Mouse (Mus musculus) stomach, embryonic 14.5 days (tissue): ENCODE measurements around the gene Hsph1. TPM values are rescaled to one million over a fixed set of nuclear protein-coding genes. Genes with fewer than 3 reads are reported as not detected.

Experiments
- ATAC-seq: fragments of 200-750 bp; cut with Nextera tagmentation; 2 replicates; pipeline ENCODE4 v1.8.0; 2017; ENCODE audit warnings: low read depth, moderate TSS enrichment; ENCODE audit not compliant: insufficient number of reproducible peaks, insufficient read depth, low FRiP score
- H3K27ac ChIP-seq: fragments of 300-500 bp; sonication (generic); 2 replicates; pipeline ENCODE4 v1.5.1; 2014; ENCODE audit warnings: mild to moderate bottlenecking, low read length, moderate library complexity, mixed read lengths
- H3K27me3 ChIP-seq: fragments of 300-500 bp; sonication (generic); 2 replicates; pipeline ENCODE4 v1.6.1; 2014; ENCODE audit warnings: low read length, control low read depth, mixed read lengths; ENCODE audit not compliant: control insufficient read depth, insufficient read depth
- H3K36me3 ChIP-seq: fragments of 300-500 bp; sonication (generic); 2 replicates; pipeline ENCODE4 v1.6.1; 2014; ENCODE audit warnings: mild to moderate bottlenecking, control low read depth, low read length, moderate library complexity, mixed read lengths; ENCODE audit not compliant: control insufficient read depth, insufficient read depth
- H3K4me1 ChIP-seq: fragments of 300-500 bp; sonication (generic); 2 replicates; pipeline ENCODE4 v1.6.1; 2014; ENCODE audit warnings: low read length, control low read depth, mixed read lengths; ENCODE audit not compliant: control insufficient read depth, insufficient read depth
- H3K4me2 ChIP-seq: fragments of 300-500 bp; sonication (generic); replicated peaks from 2 replicates; pipeline ENCODE4 v1.6.1; 2014; ENCODE audit warnings: low read depth, low read length, control low read depth
- H3K4me3 ChIP-seq: fragments of 300-500 bp; sonication (generic); 2 replicates; pipeline ENCODE4 v1.5.1; 2014; ENCODE audit warnings: low read depth, low read length, control low read depth
- H3K9ac ChIP-seq: fragments of 300-500 bp; sonication (generic); replicated peaks from 2 replicates; pipeline ENCODE4 v1.6.1; 2014; ENCODE audit warnings: low read depth, mild to moderate bottlenecking, control low read depth, low read length, moderate library complexity, mixed read lengths
- H3K9me3 ChIP-seq: fragments of 300-500 bp; sonication (generic); 2 replicates; pipeline ENCODE4 v1.6.1; 2016; ENCODE audit warnings: low read depth, low read length, control low read depth; ENCODE audit not compliant: control insufficient read depth
- WGBS: fragments of 180-500 bp; shearing (Covaris S2); extraction: QIAGEN DNeasy Blood & Tissue Kit; methylation state at CpG from one replicate; pipeline ENCODE4 v1.1.7; 2014; 5-methylcytosine and 5-hydroxymethylcytosine counted together
- polyA plus RNA-seq: library from polyadenylated mRNA; unstranded; fragments of >200 nt; fragmentation: Nextera tagmentation; extraction: Ambion mirVana; gene quantifications from 2 replicates; pipeline ENCODE4 v1.2.1, GENCODE M21; 2014

Gene Hsph1
- polyA plus RNA-seq, 1 experiment from 2014 or later: 42.7 TPM

DNA sequence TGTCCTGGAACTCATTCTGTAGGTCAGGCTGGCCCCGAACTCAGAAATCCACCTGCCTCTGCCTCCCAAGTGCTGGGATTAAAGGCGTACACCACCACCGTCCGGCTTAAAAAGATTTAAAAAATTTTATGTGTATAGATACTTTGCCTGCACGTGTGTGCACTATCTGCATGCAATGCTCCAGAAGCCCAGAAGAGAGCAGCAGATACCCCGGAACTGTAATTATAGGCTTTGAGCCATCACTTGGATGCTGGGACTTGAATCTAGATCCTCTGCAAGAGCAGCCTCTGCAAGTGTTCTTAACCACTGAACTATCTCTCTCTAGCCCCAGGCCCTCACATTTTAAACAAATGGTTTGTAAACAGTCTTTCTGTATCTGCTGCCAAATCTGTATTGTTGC, 26.8 kb upstream of the Hsph1 start:
- ATAC-seq: no peak
- Histone ChIP-seq H3K27ac (no peak overlapping the region), H3K36me3 (no peaks in the 10 kb centered on the region), H3K4me1 (no peaks in the 10 kb centered on the region), H3K4me2 (no peak overlapping the region), H3K27me3 (no peaks in the 10 kb centered on the region), H3K9ac (no peak overlapping the region), H3K4me3 (no peak overlapping the region), H3K9me3 (no peaks in the 10 kb centered on the region)
- WGBS: 95% methylated on average over 6 of the region's 6 CpGs

GRCm38 (mm10) chr5:149661428-149661827, 25.3 kb upstream of the Hsph1 start:
- no peaks in the 10 kb centered on the region for H3K9me3 ChIP-seq
- no peak overlapping the region for H3K27ac ChIP-seq
- H3K4me1 ChIP-seq: no peaks in the 10 kb centered on the region
- no peaks in the 10 kb centered on the region for H3K27me3 ChIP-seq
- ATAC-seq: no peak
- no peak overlapping the region for H3K4me3 ChIP-seq
- H3K9ac ChIP-seq: no peak overlapping the region
- H3K36me3 ChIP-seq: no peaks in the 10 kb centered on the region
- WGBS: 86% methylated on average over 6 of the region's 6 CpGs
- H3K4me2 ChIP-seq: no peak overlapping the region

DNA sequence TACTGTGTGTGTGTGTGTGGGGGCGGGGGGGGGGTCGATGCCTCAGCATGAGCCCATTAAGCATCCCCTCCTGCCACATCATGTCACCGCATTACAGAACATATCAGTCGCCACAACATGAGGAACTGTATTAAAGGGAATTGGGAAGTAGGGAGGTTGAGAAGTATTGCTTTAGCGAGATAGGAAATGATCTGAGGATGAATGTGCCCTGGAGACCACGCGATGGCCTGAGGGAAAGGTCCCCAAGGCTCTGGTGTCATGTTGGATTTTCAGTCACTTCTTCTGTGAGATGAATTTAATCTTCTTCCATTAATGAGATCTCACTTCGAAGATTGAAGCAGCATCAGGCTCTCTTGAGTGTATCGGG, 23.2 kb upstream of the Hsph1 start:
- no peak overlapping the region for H3K4me3 ChIP-seq
- ATAC-seq: no peak
- WGBS: 60% methylated on average over 8 of the region's 9 CpGs
- H3K9me3 ChIP-seq: no peaks in the 10 kb centered on the region
- H3K9ac ChIP-seq: no peak overlapping the region
- H3K27ac ChIP-seq: no peak overlapping the region
- H3K4me2 ChIP-seq: no peak overlapping the region
- no peaks in the 10 kb centered on the region for H3K36me3 ChIP-seq
- no peaks in the 10 kb centered on the region for H3K4me1 ChIP-seq
- H3K27me3 ChIP-seq: no peaks in the 10 kb centered on the region

DNA sequence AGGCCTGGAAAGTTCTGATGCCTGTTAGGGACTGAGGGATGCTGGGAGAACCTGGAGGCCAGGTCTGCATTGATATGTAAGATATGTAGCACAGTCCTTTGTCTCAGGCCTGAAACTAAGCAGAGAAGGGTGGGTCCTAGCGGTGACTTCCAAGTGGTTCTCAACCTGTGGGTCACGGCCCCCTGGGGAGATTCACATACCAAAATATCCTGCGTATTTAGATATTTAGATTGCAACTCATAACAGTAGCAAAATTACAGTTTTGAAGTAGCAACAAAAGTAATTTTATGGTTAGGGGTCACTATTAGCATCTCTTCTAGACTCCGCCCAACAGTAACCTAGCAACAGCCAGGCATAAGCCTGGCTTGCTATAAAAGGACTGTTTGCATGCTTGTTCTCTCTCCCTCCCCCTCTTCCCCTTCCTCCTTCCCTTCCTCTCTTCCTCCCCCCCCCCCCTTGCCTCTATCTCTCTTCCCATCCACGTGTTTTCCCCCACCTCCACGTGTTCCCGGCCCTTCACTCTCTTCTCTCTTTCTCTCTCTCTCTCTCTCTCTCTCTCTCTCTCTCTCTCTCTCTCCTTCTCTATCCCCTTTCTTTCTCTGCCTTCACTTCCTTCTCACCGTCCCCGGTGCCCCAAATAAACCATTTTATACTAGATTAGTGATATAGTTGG, 22.7 kb upstream of the Hsph1 start:
- Histone ChIP-seq H3K4me1 (no peaks in the 10 kb centered on the region), H3K4me3 (no peak overlapping the region), H3K9ac (no peak overlapping the region), H3K36me3 (no peaks in the 10 kb centered on the region), H3K4me2 (no peak overlapping the region), H3K9me3 (no peaks in the 10 kb centered on the region), H3K27ac (no peak overlapping the region), H3K27me3 (no peaks in the 10 kb centered on the region)
- ATAC-seq: no peak
- 64% methylated on average over 9 of the region's 9 CpGs for WGBS

DNA sequence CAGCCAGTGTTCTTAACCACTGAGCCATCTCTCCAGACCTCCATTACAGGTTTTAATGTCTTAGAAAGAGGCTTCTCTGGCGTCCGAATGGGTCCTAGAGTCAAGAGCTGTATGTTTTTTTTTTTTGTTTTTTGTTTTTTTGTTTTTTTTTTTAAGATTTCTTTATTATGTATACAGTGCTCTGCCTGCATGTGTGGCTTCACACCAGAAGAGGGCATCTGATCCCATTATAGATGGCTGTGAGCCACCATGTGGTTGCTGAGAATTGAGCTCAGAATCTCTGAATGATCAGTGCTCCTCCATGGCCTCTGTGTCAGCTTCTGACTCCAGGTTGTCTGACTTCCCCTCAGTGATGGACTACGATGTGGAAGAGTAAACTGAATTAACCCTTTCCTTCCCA, 21.8 kb upstream of the Hsph1 start:
- Histone ChIP-seq H3K9ac (no peak overlapping the region), H3K4me3 (no peak overlapping the region), H3K36me3 (no peaks in the 10 kb centered on the region), H3K27ac (no peak overlapping the region), H3K27me3 (no peaks in the 10 kb centered on the region), H3K4me1 (no peaks in the 10 kb centered on the region), H3K4me2 (no peak overlapping the region), H3K9me3 (no peaks in the 10 kb centered on the region)
- WGBS: 62% methylated on average over 3 of the region's 3 CpGs
- no peak for ATAC-seq

DNA sequence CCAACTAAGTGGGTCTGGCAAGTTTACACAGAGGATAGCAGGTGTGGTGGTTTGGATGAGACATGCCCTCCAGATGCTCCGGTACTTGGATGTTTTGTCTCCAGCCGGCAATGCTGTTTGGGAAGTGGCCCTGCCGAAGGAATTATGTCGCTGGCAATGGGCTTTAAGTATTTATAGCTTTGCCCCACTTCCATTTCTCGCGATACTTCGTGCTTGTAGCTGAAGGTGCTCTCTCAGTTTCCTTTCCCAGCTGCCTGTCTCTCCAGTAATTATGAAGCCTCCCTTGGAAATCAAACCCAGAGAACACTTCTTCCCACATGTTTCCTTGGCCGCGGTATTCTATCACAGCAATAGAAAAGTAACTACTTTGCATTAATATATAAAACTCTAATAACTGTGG, 19.5 kb upstream of the Hsph1 start:
- no peak overlapping the region for H3K27ac ChIP-seq
- no peak overlapping the region for H3K4me3 ChIP-seq
- no peak overlapping the region for H3K9ac ChIP-seq
- no peak overlapping the region for H3K4me2 ChIP-seq
- no peaks in the 10 kb centered on the region for H3K4me1 ChIP-seq
- H3K27me3 ChIP-seq: no peaks in the 10 kb centered on the region
- no peak for ATAC-seq
- WGBS: 83% methylated on average over 9 of the region's 9 CpGs
- H3K9me3 ChIP-seq: no peaks in the 10 kb centered on the region
- no peaks in the 10 kb centered on the region for H3K36me3 ChIP-seq

DNA sequence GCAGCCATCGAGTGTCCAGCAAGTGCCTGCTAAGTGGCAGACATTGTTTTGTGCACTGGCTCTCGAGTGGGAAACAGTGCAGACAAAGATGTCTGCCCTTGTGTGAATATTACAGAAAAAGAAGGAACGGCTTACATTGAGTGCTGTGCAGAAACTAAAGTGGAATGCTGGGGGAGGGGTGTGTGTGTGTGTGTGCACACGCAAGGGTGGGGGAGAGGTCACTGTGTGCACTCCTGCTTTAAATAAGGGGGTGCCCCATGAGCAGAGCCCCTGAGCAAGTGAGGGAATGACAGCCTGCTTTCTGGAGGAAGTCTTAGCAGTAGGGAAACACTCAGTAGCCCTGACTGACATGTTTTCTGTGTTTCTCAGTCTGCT, 14.0 kb upstream of the Hsph1 start:
- Histone ChIP-seq H3K4me2 (no peak overlapping the region), H3K9ac (no peak overlapping the region), H3K27me3 (no peaks in the 10 kb centered on the region), H3K36me3 (no peaks in the 10 kb centered on the region), H3K4me3 (no peak overlapping the region), H3K4me1 (no peaks in the 10 kb centered on the region), H3K27ac (no peak overlapping the region), H3K9me3 (no peaks in the 10 kb centered on the region)
- WGBS: 37% methylated on average over 4 of the region's 4 CpGs
- no peak for ATAC-seq

- H3K36me3 ChIP-seq: no peaks in the 10 kb centered on the region
- no peak overlapping the region for H3K27ac ChIP-seq
- H3K4me2 ChIP-seq: no peak overlapping the region
- 75% methylated on average over 14 of the region's 14 CpGs for WGBS
- H3K9ac ChIP-seq: no peak overlapping the region
- no peak overlapping the region for H3K4me3 ChIP-seq
- H3K4me1 ChIP-seq: no peaks in the 10 kb centered on the region
- no peaks in the 10 kb centered on the region for H3K9me3 ChIP-seq
- H3K27me3 ChIP-seq: no peaks in the 10 kb centered on the region
- no peak for ATAC-seq
Measured at GRCm38 (mm10) chr5:149649499-149650178, 13.5 kb upstream of the Hsph1 start.
